Mouse (Mus musculus) embryonic facial prominence, embryonic 15.5 days (tissue): ENCODE data around the gene AI987944. TPM values are rescaled to one million over a fixed set of nuclear protein-coding genes. Genes with fewer than 3 reads are reported as not detected.
A peak's percentile ranks its signal among the peaks of the same experiment; 100 is the strongest.

Experiments used
- ATAC-seq: fragments of 200-750 bp; cut with Nextera tagmentation; 2 replicates; pipeline ENCODE4 v1.8.0; 2017; ENCODE audit warnings: low read depth, moderate TSS enrichment; ENCODE audit not compliant: insufficient number of reproducible peaks, low FRiP score, low TSS enrichment
- H3K27ac ChIP-seq: fragments of 300-500 bp; sonication (generic); replicated peaks from 2 replicates; pipeline ENCODE4 v1.5.1; 2015; ENCODE audit warnings: mild to moderate bottlenecking, inconsistent platforms
- H3K27me3 ChIP-seq: fragments of 300-500 bp; sonication (generic); 2 replicates; pipeline ENCODE4 v1.6.1; 2015; ENCODE audit warnings: inconsistent platforms
- H3K36me3 ChIP-seq: fragments of 300-500 bp; sonication (generic); 2 replicates; pipeline ENCODE4 v1.6.1; 2015; ENCODE audit warnings: mild to moderate bottlenecking, inconsistent platforms
- H3K4me1 ChIP-seq: fragments of 300-500 bp; sonication (generic); 2 replicates; pipeline ENCODE4 v1.6.1; 2015; ENCODE audit warnings: inconsistent platforms
- H3K4me2 ChIP-seq: fragments of 300-500 bp; sonication (generic); replicated peaks from 2 replicates; pipeline ENCODE4 v1.6.1; 2015; ENCODE audit warnings: mild to moderate bottlenecking, inconsistent platforms
- H3K4me3 ChIP-seq: fragments of 300-500 bp; sonication (generic); replicated peaks from 2 replicates; pipeline ENCODE4 v1.5.1; 2015; ENCODE audit warnings: mild to moderate bottlenecking, inconsistent platforms
- H3K9ac ChIP-seq: fragments of 300-500 bp; sonication (generic); 2 replicates; pipeline ENCODE4 v1.6.1; 2015; ENCODE audit warnings: inconsistent platforms
- H3K9me3 ChIP-seq: fragments of 300-500 bp; sonication (generic); replicated peaks from 2 replicates; pipeline ENCODE4 v1.6.1; 2016; ENCODE audit warnings: inconsistent platforms
- WGBS: fragments of 180-500 bp; shearing (Covaris S2); methylation state at CpG from one replicate; pipeline ENCODE4 v1.1.7; 2015; 5-methylcytosine and 5-hydroxymethylcytosine counted together
- polyA plus RNA-seq: library from polyadenylated mRNA; unstranded; fragments of >200 nt; fragmentation: Nextera tagmentation; extraction: Ambion mirVana; gene quantifications from 2 replicates; pipeline ENCODE4 v1.2.1, GENCODE M21; 2015

AI987944 gene
- 11.2 and 13.3 TPM in 2 replicates for polyA plus RNA-seq

DNA sequence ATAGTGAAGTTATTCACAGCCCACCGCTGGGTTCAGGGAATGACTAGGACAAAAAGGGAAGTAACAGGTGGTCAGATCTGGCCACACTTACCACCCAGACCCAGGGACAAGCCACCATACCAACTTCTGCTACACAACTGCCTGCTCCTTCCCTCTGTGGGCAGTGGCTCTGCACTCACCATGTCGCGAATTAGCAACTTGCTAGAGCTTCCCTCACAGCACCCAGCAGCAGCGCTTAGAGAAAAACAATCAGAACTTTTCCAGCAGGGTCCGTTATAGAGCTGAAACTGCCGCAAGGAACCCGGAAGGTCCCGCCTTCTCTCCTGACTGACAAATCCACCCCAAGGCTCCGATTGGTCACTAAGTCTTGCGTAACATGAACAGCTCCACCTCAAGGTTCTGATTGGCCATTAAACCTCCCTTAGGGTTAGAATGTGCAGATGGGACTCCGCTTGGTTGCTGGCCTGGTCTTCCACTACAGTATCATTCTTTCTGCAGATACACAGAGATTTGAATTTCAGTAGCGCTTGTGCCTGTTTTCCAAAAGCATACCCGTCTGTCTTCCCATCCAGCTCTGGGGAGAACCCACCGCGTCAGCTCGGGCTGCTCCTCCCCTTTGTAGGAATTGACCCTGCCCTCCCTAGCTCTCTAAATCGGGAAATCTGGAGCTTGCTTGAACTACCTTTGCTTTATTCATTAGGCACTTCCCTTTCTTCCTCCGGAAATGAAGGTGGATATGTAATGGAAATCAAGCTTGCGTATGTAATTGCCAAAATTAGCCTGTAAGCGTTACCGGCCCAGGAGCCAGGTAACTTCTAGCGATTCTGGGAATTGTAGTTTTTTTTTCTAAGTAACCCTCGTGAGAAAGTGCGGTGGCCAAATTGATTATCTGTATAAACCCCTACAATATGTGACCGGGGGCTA lies at the start of gene AI987944:
TSS of gene AI987944 (minus strand) at position 332 of the 924 bp plus-strand sequence.
- under 1% methylated on average over 25 of the region's 25 CpGs for WGBS
- H3K4me2 ChIP-seq: peak within 1 kb of the TSS; percentile 53
- H3K4me1 ChIP-seq: no peaks in the 10 kb centered on the region
- no peaks in the 10 kb centered on the region for H3K36me3 ChIP-seq
- no peaks in the 10 kb centered on the region for H3K27me3 ChIP-seq
- peak within 1 kb of the TSS; percentile 71 for H3K27ac ChIP-seq
- no peaks in the 10 kb centered on the region for H3K9me3 ChIP-seq
- peak within 1 kb of the TSS; percentile 35 for H3K9ac ChIP-seq
- H3K4me3 ChIP-seq: peak within 1 kb of the TSS; percentile 58
- peak; percentile 96 for ATAC-seq

DNA sequence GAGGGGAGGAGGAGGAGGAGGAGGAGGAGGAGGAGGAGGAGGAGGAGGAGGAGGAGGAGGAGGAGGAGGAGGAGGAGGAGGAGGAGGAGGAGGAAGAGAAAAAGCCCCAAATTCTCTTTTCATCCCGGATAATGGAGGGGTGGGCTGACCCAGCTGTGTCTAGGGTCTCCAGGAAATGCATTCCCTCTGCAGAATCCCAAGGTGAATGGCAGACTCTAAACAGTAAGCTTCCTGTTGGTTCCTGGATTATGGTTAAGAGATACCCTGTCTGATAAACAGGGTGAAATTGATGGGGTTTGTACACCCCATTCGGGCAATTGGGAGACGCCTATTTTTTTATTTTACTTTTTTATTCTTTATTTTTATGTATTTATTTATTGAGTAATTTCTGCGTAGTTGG lies 951 bp upstream of the AI987944 start:
- H3K27me3 ChIP-seq: no peaks in the 10 kb centered on the region
- no peaks in the 10 kb centered on the region for H3K36me3 ChIP-seq
- no peak overlapping the region for H3K9ac ChIP-seq
- no peak overlapping the region for H3K27ac ChIP-seq
- H3K4me2 ChIP-seq: no peak overlapping the region
- 71% methylated on average over 4 of the region's 4 CpGs for WGBS
- H3K9me3 ChIP-seq: no peaks in the 10 kb centered on the region
- H3K4me1 ChIP-seq: no peaks in the 10 kb centered on the region
- no peak for ATAC-seq
- H3K4me3 ChIP-seq: no peak overlapping the region

Other genes with a start within 250 kb of the AI987944 start
- gene Gm5592, start 239.5 kb downstream of the AI987944 start, polyA plus RNA-seq: not detected in 2 replicates
- 0.16 and 0.20 TPM in 2 replicates for gene Vmn2r57, start 55.3 kb upstream of the AI987944 start, polyA plus RNA-seq
- gene Gm20449, start 106.0 kb upstream of the AI987944 start, polyA plus RNA-seq: 0.11 and 0.32 TPM in 2 replicates
- gene AW146154, start 106.5 kb upstream of the AI987944 start, polyA plus RNA-seq: 10.4 and 11.1 TPM in 2 replicates
- not detected in 2 replicates for gene Gm6871, start 180.3 kb upstream of the AI987944 start, polyA plus RNA-seq
- gene 2610021A01Rik, start 205.9 kb upstream of the AI987944 start, polyA plus RNA-seq: 10.2 and 11.2 TPM in 2 replicates
- 10.4 and 10.8 TPM in 2 replicates for gene Zfp788, start 239.8 kb upstream of the AI987944 start, polyA plus RNA-seq